Mouse (Mus musculus) cerebellum, postnatal 14 days (tissue): ENCODE data around the gene Frem2.
A peak's percentile ranks its signal among the peaks of the same experiment; 100 is the strongest.

Source experiments
- DNase-seq, 2 experiments: peaks; one replicate each; pipeline ENCODE4 v3.0.0; 2021; ENCODE audit warnings: mixed read lengths in 2 of 2

Gene Frem2

GRCm38 (mm10) chr3:53555031-53555952 is 101.9 kb downstream of the Frem2 start:
- DNase-seq = no peak

- no peak for DNase-seq
Observed at GRCm38 (mm10) chr3:53552691-53553090, 104.5 kb downstream of the Frem2 start.

GRCm38 (mm10) chr3:53532091-53532490 is 125.1 kb downstream of the Frem2 start:
- no peak for DNase-seq

GRCm38 (mm10) chr3:53530305-53530704 is 126.8 kb downstream of the Frem2 start:
- no peak for DNase-seq

- peak; percentile 91 to 96 for DNase-seq
Observed at GRCm38 (mm10) chr3:53525737-53526136, 131.4 kb downstream of the Frem2 start.

- DNase-seq = no peak
Observed at GRCm38 (mm10) chr3:53522794-53523193, 134.4 kb downstream of the Frem2 start.

- peak; percentile 44 to 61 for DNase-seq
Observed at GRCm38 (mm10) chr3:53514221-53515065, 142.7 kb downstream of the Frem2 start.

GRCm38 (mm10) chr3:53513096-53513495 is 144.1 kb downstream of the Frem2 start:
- DNase-seq = no peak

- no peak for DNase-seq
Observed at GRCm38 (mm10) chr3:53502428-53502827, 154.7 kb downstream of the Frem2 start.

- no peak for DNase-seq
Observed at GRCm38 (mm10) chr3:53498351-53498905, 158.7 kb downstream of the Frem2 start.

- DNase-seq = no peak
Observed at GRCm38 (mm10) chr3:53488353-53488752, 168.8 kb downstream of the Frem2 start, which contains the start of gene Stoml3. Gene Stoml3, plus strand, starts transcription at chr3:53488653.

GRCm38 (mm10) chr3:53486996-53487576 is 170.1 kb downstream of the Frem2 start:
- DNase-seq = no peak

- DNase-seq = no peak
Observed at GRCm38 (mm10) chr3:53486561-53486960, 170.6 kb downstream of the Frem2 start.

- no peak for DNase-seq
Observed at GRCm38 (mm10) chr3:53483414-53484059, 173.6 kb downstream of the Frem2 start.

- no peak for DNase-seq
Observed at GRCm38 (mm10) chr3:53478419-53479046, 178.6 kb downstream of the Frem2 start.

- DNase-seq = peak; percentile 72 to 77
Observed at GRCm38 (mm10) chr3:53477468-53477867, 179.7 kb downstream of the Frem2 start.

GRCm38 (mm10) chr3:53475889-53476288 is 181.3 kb downstream of the Frem2 start:
- DNase-seq = peak; percentile 77 to 80

GRCm38 (mm10) chr3:53474179-53474578 is 183.0 kb downstream of the Frem2 start:
- DNase-seq = no peak

GRCm38 (mm10) chr3:53472061-53472460 is 185.1 kb downstream of the Frem2 start:
- no peak for DNase-seq

GRCm38 (mm10) chr3:53469650-53470049 is 187.5 kb downstream of the Frem2 start:
- no peak for DNase-seq

- DNase-seq = no peak
Observed at GRCm38 (mm10) chr3:53467356-53467755, 189.8 kb downstream of the Frem2 start.

- DNase-seq = no peak
Observed at GRCm38 (mm10) chr3:53466481-53466880, 190.7 kb downstream of the Frem2 start.
